Mouse (Mus musculus) hindbrain, embryonic 10.5 days (tissue): ENCODE measurements around the gene Snta1. TPM values are rescaled to one million over a fixed set of nuclear protein-coding genes. Genes with fewer than 3 reads are reported as not detected.

Experiments
- DNase-seq: peaks from one replicate; pipeline ENCODE4 v3.0.0-alpha.2; 2017; ENCODE audit warnings: low spot score
- H3K27ac ChIP-seq: fragments of 300-500 bp; sonication (generic); 2 replicates; pipeline ENCODE4 v1.5.1; 2016; ENCODE audit warnings: mild to moderate bottlenecking, moderate library complexity
- H3K27me3 ChIP-seq: fragments of 300-500 bp; sonication (generic); 2 replicates; pipeline ENCODE4 v1.6.1; 2016; ENCODE audit warnings: mild to moderate bottlenecking; ENCODE audit not compliant: poor library complexity, insufficient read depth, severe bottlenecking
- H3K36me3 ChIP-seq: fragments of 300-500 bp; sonication (generic); 2 replicates; pipeline ENCODE4 v1.6.1; 2016; ENCODE audit warnings: mild to moderate bottlenecking, moderate library complexity
- H3K4me1 ChIP-seq: fragments of 300-500 bp; sonication (generic); replicated peaks from 2 replicates; pipeline ENCODE4 v1.6.1; 2016; ENCODE audit warnings: mild to moderate bottlenecking
- H3K4me3 ChIP-seq: fragments of 300-500 bp; sonication (generic); 2 replicates; pipeline ENCODE4 v1.5.1; 2016; ENCODE audit warnings: mild to moderate bottlenecking, moderate library complexity
- H3K9me3 ChIP-seq: fragments of 300-500 bp; sonication (generic); 2 replicates; pipeline ENCODE4 v1.6.1; 2016; ENCODE audit warnings: mild to moderate bottlenecking, moderate library complexity
- WGBS: fragments of 180-500 bp; shearing (Covaris S2); methylation state at CpG from one replicate; pipeline ENCODE4 v1.1.7; 2016; 5-methylcytosine and 5-hydroxymethylcytosine counted together
- polyA plus RNA-seq: library from polyadenylated mRNA; unstranded; fragments of >200 nt; fragmentation: Nextera tagmentation; extraction: Ambion mirVana; gene quantifications from 2 replicates; pipeline ENCODE4 v1.2.1, GENCODE M21; 2016

Snta1 gene
- polyA plus RNA-seq, 1 experiment from 2014 or later = 7.9 TPM

GRCm38 (mm10) chr2:154433391-154433790, 25.5 kb upstream of the Snta1 start:
- Histone ChIP-seq H3K4me1 (peaks cover 36% of the 10 kb centered on the region), H3K27me3 (peaks cover 7% of the 10 kb centered on the region), H3K9me3 (no peaks in the 10 kb centered on the region), H3K4me3 (no peak overlapping the region), H3K36me3 (no peaks in the 10 kb centered on the region), H3K27ac (peak overlapping the region; percentile 50; the same call in 1 of the 2 replicates)
- no peak for DNase-seq
- 67% methylated on average over 3 of the region's 3 CpGs for WGBS

- Histone ChIP-seq H3K27me3 (peaks cover 14% of the 10 kb centered on the region), H3K36me3 (no peaks in the 10 kb centered on the region), H3K4me3 (no peak overlapping the region), H3K4me1 (peaks cover 37% of the 10 kb centered on the region), H3K9me3 (no peaks in the 10 kb centered on the region), H3K27ac (no peak overlapping the region)
- 64% methylated on average over 2 of the region's 2 CpGs for WGBS
- no peak for DNase-seq
These were observed 24.8 kb upstream of the Snta1 start for GRCm38 (mm10) chr2:154432696-154433095.

GRCm38 (mm10) chr2:154430566-154430965, 22.7 kb upstream of the Snta1 start:
- Histone ChIP-seq H3K4me1 (peaks cover 44% of the 10 kb centered on the region), H3K27me3 (peaks cover 21% of the 10 kb centered on the region), H3K36me3 (no peaks in the 10 kb centered on the region), H3K27ac (no peak overlapping the region), H3K9me3 (no peaks in the 10 kb centered on the region), H3K4me3 (no peak overlapping the region)
- WGBS = 99% methylated on average over 2 of the region's 2 CpGs
- no peak for DNase-seq

- peak; percentile 18 for DNase-seq
- WGBS = 15% methylated on average over 17 of the region's 17 CpGs
- Histone ChIP-seq H3K4me3 (0 out of 2 replicates have a peak overlapping the region, but pooled peaks have one; percentile 0), H3K27me3 (peaks cover 21% of the 10 kb centered on the region), H3K36me3 (no peaks in the 10 kb centered on the region), H3K9me3 (no peaks in the 10 kb centered on the region), H3K4me1 (peaks cover 34% of the 10 kb centered on the region), H3K27ac (peak overlapping the region; percentile 94)
These were observed 20.0 kb upstream of the Snta1 start for GRCm38 (mm10) chr2:154427853-154428360.

- Histone ChIP-seq H3K27me3 (peaks cover 21% of the 10 kb centered on the region), H3K9me3 (no peaks in the 10 kb centered on the region), H3K4me3 (peak overlapping the region; percentile 56), H3K4me1 (peaks cover 30% of the 10 kb centered on the region), H3K36me3 (no peaks in the 10 kb centered on the region), H3K27ac (peak overlapping the region; percentile 94)
- no peak for DNase-seq
- WGBS = 20% methylated on average over 11 of the region's 11 CpGs
These were observed 19.3 kb upstream of the Snta1 start for GRCm38 (mm10) chr2:154426905-154427852.

GRCm38 (mm10) chr2:154426188-154426904, 18.4 kb upstream of the Snta1 start:
- WGBS = 1% methylated on average over 25 of the region's 25 CpGs
- H3K4me1 ChIP-seq = peaks cover 39% of the 10 kb centered on the region
- H3K27me3 ChIP-seq = peaks cover 21% of the 10 kb centered on the region
- H3K4me3 ChIP-seq = peak overlapping the region; percentile 56
- no peaks in the 10 kb centered on the region for H3K36me3 ChIP-seq
- H3K27ac ChIP-seq = peak overlapping the region; percentile 94
- no peaks in the 10 kb centered on the region for H3K9me3 ChIP-seq
- DNase-seq = peak; percentile 86

- no peak for DNase-seq
- WGBS = 85% methylated on average over 3 of the region's 3 CpGs
- Histone ChIP-seq H3K9me3 (no peaks in the 10 kb centered on the region), H3K27me3 (peaks cover 21% of the 10 kb centered on the region), H3K27ac (peak overlapping the region; percentile 94), H3K4me3 (peak overlapping the region; percentile 56; the same call in 1 of the 2 replicates), H3K4me1 (peaks cover 47% of the 10 kb centered on the region), H3K36me3 (no peaks in the 10 kb centered on the region)
These were observed 17.6 kb upstream of the Snta1 start for GRCm38 (mm10) chr2:154425522-154425921.

- peaks cover 54% of the 10 kb centered on the region for H3K4me1 ChIP-seq
- 84% methylated on average over 2 of the region's 2 CpGs for WGBS
- H3K4me3 ChIP-seq = no peak overlapping the region
- H3K9me3 ChIP-seq = no peaks in the 10 kb centered on the region
- no peaks in the 10 kb centered on the region for H3K36me3 ChIP-seq
- H3K27ac ChIP-seq = no peak overlapping the region
- peaks cover 16% of the 10 kb centered on the region for H3K27me3 ChIP-seq
- no peak for DNase-seq
These were observed 15.6 kb upstream of the Snta1 start for GRCm38 (mm10) chr2:154423548-154423947.

GRCm38 (mm10) chr2:154422181-154422580, 14.3 kb upstream of the Snta1 start:
- Histone ChIP-seq H3K4me1 (peaks cover 40% of the 10 kb centered on the region), H3K36me3 (no peaks in the 10 kb centered on the region), H3K27ac (peak overlapping the region; percentile 84), H3K27me3 (peaks cover 2% of the 10 kb centered on the region), H3K9me3 (no peaks in the 10 kb centered on the region), H3K4me3 (no peak overlapping the region)
- DNase-seq = no peak
- 75% methylated on average over 5 of the region's 5 CpGs for WGBS

- 28% methylated on average over 7 of the region's 7 CpGs for WGBS
These were observed 13.2 kb upstream of the Snta1 start for GRCm38 (mm10) chr2:154420942-154421731.

GRCm38 (mm10) chr2:154419631-154420515, 12.0 kb upstream of the Snta1 start:
- Histone ChIP-seq H3K36me3 (no peaks in the 10 kb centered on the region), H3K9me3 (no peaks in the 10 kb centered on the region), H3K4me1 (peaks cover 26% of the 10 kb centered on the region), H3K27ac (peak overlapping the region; percentile 84), H3K4me3 (no peak overlapping the region), H3K27me3 (no peaks in the 10 kb centered on the region)
- no peak for DNase-seq
- WGBS = 84% methylated on average over 9 of the region's 9 CpGs

More at GRCm38 (mm10) chr2:154420942-154421731, 13.2 kb upstream of the Snta1 start:
- peak overlapping the region; percentile 7; the same call in 1 of the 2 replicates for H3K4me3 ChIP-seq
- no peaks in the 10 kb centered on the region for H3K27me3 ChIP-seq
- no peaks in the 10 kb centered on the region for H3K36me3 ChIP-seq
- H3K9me3 ChIP-seq = no peaks in the 10 kb centered on the region
- H3K4me1 ChIP-seq = peaks cover 30% of the 10 kb centered on the region
- peak overlapping the region; percentile 84 for H3K27ac ChIP-seq
- DNase-seq = peak; percentile 85
